Mouse (Mus musculus): ENCODE measurements around the gene Nptx1. TPM values are rescaled to one million over a fixed set of nuclear protein-coding genes. Genes with fewer than 3 reads are reported as not detected.

Nptx1 gene
- total RNA-seq, 2 experiments from 2014 or later, result 388 to 423 TPM

DNA sequence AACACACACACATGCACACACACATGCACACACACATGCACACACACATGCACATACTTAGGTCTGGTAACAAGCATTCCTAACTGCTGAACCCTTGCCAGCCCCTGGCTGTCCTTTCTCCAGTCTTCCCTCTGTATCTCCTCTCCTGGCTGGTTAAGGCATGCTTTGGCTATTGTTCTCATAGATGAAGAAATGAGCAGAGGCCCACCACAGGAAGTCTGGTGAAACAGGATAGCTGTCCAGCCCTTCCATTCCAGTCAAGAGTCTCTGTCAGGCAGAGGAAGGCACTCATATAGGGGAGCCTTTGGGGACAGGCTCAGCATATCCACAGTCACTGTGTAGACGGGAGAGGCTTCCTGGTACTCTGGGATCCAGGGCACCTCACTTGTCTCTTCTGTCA lies 4.7 kb upstream of the Nptx1 start:
- DNase-seq (ENCODE audit: extremely low spot score in 1 of 2, low spot score in 1 of 2), result no peak

GRCm38 (mm10) chr11:119551468-119551867 lies 3.9 kb upstream of the Nptx1 start:
- no peak for DNase-seq (ENCODE audit: extremely low spot score in 1 of 2, low spot score in 1 of 2)

- no peak for DNase-seq (ENCODE audit: extremely low spot score in 1 of 2, low spot score in 1 of 2)
Observed at GRCm38 (mm10) chr11:119550546-119551335, 3.2 kb upstream of the Nptx1 start.

DNA sequence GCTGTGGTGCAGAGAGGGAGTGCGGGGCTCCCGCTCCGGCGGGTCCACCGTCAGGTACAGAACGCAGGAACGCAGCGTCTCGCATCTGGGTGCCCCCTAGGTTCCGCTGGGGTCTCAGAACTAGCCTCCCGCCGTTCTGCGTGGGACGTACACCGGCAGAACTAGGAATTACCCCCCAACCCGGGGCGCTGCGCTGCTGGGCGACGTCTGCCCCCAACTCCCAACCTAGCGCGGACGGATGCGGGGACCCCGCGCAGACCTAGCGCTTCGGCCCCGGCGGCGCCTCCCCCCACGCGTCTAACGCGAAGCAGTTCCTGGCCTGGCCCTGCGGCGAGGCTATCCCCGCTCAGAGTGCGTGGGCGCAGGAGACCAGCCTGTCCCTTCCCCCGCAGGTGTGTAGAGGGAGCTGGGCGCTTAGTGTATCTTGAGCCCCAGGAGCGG lies 1.8 kb upstream of the Nptx1 start:
- peak in 1 of 2 experiments; percentile 29 for DNase-seq (ENCODE audit: extremely low spot score in 1 of 2, low spot score in 1 of 2)

DNA sequence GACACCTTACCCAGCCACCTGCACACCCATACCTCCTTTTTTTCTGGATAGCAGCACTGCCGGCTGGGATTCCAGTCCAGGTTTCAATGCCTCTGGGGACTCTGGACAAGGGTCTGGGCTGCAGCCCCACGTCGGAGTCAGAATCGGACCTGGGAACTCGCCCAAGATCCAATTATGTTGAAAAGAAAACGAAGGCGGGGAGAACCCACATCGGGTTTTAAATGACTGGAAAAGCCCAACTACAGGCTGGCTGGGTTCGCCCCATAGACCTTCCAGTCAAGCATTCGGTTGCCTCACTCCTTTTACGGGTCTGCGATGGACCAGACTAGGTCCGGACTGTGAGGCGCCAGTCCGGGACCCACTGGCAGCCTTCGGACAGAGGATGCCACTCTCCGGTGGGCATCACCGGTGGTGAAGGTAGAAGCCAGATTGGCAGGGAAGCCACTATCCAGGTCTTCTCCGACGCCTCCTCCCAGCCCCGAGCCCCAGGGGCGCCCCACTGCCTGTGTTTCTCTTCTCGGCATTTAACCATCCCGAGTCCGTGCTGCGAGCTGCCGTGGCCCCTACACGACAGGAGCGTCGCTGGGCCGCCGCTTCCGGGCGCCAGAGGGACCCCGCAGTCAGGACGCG lies 1.3 kb upstream of the Nptx1 start:
- peak in 1 of 2 experiments; percentile 22 for DNase-seq (ENCODE audit: extremely low spot score in 1 of 2, low spot score in 1 of 2)

DNA sequence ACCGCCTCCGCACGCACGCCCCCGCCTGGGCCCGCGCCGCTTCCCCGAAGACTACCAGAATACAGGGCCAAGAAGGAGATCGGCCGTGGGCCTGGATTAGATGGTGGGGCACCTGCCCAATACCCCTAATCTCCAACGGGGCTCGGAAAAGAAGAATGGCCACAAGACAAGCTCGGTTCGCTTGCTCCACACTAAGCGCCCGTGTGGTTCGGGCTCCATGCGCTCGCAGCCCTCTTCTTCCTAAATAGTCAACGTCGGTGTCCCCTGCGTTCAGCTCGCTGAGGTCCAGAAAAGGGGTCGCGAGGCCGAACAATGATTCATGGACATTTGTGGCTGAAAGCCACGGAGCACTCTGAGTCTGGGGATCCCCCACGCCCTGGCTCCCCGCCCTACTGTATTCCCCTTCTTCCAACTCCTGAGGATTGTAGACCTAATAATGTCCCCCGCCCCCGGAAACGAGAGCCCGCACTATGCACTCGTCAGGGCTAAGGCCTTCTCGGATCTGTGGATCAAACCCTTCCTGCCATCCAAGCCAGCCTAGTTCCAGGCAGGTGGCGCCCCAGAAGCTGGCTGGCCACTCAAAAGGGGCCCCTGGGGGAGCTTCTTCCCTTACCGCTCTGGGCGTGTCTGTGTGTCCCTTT lies 518 bp upstream of the Nptx1 start:
- DNase-seq (ENCODE audit: extremely low spot score in 1 of 2, low spot score in 1 of 2), result peak in 1 of 2 experiments; percentile 31

GRCm38 (mm10) chr11:119546496-119547182 lies 914 bp downstream of the Nptx1 start:
- no peak for DNase-seq (ENCODE audit: extremely low spot score in 1 of 2, low spot score in 1 of 2)

GRCm38 (mm10) chr11:119545741-119546495 lies 1.6 kb downstream of the Nptx1 start:
- no peak for DNase-seq (ENCODE audit: extremely low spot score in 1 of 2, low spot score in 1 of 2)

GRCm38 (mm10) chr11:119545281-119545680 lies 2.3 kb downstream of the Nptx1 start:
- no peak for DNase-seq (ENCODE audit: extremely low spot score in 1 of 2, low spot score in 1 of 2)

GRCm38 (mm10) chr11:119544518-119545105 lies 2.9 kb downstream of the Nptx1 start:
- DNase-seq (ENCODE audit: extremely low spot score in 1 of 2, low spot score in 1 of 2), result no peak

DNA sequence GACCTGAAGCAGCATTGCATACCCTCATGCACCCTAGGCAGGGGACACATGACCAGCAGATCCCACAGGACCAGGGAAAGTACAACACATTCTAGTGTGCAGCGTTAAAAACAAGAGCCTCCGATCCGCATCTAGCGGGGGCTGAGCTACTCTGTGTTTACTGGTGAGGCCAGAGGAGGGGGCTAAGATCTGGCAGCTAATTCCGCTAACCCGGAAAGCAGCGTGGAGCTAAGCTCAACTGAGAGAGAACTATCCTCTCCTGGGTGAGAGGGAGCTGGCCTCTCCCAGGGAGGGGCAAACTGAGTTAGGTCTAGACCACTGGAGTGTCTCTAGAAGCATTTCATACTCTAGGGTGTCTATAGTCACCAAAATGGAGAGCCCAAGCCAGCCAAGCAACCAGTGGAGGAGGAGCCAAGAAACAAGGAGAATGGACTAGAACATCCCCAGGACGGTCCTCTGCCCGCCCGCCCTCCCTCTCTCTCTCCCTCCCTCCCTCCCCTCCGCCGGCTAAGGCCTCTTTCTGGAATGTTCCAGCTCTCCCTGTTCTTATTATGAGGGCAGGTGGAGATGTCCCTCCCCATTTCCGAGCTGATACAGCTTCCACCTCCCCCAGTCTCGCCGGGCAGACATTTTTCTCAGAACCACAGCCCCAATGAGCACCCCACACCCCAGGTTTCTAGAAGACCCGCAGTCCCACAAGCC lies 3.6 kb downstream of the Nptx1 start:
- DNase-seq (ENCODE audit: extremely low spot score in 1 of 2, low spot score in 1 of 2), result no peak

- no peak for DNase-seq (ENCODE audit: extremely low spot score in 1 of 2, low spot score in 1 of 2)
Observed at GRCm38 (mm10) chr11:119542886-119543285, 4.7 kb downstream of the Nptx1 start.

DNA sequence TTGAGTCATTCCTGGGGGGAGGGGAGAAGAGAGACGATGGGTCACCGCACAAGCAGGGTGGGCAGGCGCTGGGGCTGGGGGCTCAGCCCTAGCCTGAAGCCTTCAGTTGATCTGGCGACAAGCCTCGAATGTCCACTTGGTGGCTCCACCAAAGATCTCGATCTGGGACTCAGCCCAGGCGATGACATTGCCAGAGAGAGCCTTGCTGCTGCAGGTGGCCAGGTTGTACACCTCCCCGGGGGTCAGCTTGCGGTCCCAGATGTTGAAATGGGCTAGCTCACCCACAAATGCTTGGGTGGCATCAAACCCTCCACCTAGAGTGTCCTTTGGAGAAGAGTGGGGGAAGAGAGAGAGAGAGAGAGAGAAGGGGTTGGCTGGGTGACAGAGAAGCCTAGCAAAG lies 5.2 kb downstream of the Nptx1 start:
- no peak for DNase-seq (ENCODE audit: extremely low spot score in 1 of 2, low spot score in 1 of 2)

DNA sequence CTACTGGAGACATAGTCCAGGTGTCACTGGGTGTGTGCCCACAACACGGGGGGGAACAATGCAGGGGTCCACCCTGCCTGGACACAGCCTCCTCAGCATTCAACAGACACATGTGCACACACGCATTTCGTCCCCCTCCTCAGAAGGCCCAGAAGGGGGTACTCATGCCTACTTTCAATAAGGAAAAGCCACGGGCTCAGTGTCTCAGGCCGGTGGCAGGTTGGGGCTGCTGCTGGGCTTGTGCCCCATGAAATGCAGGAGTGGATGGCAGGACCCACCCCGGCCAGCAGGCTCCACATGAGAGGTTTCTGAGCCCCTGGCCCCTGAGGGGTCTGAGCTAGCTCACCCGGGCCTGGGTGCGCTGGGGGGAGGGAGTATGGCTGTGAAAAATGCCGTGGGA lies 6.5 kb downstream of the Nptx1 start:
- DNase-seq (ENCODE audit: extremely low spot score in 1 of 2, low spot score in 1 of 2), result no peak

- peak in 1 of 2 experiments; percentile 18 for DNase-seq (ENCODE audit: extremely low spot score in 1 of 2, low spot score in 1 of 2)
Observed at GRCm38 (mm10) chr11:119540560-119540959, 7.0 kb downstream of the Nptx1 start.

- DNase-seq (ENCODE audit: extremely low spot score in 1 of 2, low spot score in 1 of 2), result no peak
Observed at GRCm38 (mm10) chr11:119539944-119540343, 7.6 kb downstream of the Nptx1 start.

- DNase-seq (ENCODE audit: extremely low spot score in 1 of 2, low spot score in 1 of 2), result no peak
Observed at GRCm38 (mm10) chr11:119533745-119534144, 13.8 kb downstream of the Nptx1 start.

GRCm38 (mm10) chr11:119532460-119532859 lies 15.1 kb downstream of the Nptx1 start:
- DNase-seq (ENCODE audit: extremely low spot score in 1 of 2, low spot score in 1 of 2), result peak in 1 of 2 experiments; percentile 28

DNA sequence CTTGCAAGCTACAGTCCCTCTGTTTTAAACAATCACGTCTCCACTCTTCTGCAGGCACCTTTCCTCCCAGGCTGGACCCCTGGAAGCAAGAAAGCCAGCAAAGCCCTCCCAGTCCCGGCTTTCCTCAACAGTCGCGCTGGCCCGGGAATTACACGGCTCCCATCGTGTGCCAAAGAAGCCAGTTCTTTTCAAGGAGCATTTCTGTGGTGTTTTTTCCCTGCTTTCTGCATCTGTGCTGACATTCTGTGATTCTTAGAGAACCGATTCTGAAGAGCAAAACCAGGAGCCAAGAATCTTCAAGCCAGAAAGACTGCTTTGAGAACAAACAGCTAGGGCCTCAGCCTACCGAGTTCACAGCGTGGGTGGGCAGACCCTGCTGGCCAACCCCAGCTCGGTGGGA lies 18.6 kb downstream of the Nptx1 start:
- no peak for DNase-seq (ENCODE audit: extremely low spot score in 1 of 2, low spot score in 1 of 2)
